Mouse (Mus musculus) forebrain, embryonic 16.5 days (tissue): ENCODE data around the gene Nup62. TPM values are rescaled to one million over a fixed set of nuclear protein-coding genes. Genes with fewer than 3 reads are reported as not detected.

Source experiments
- ATAC-seq: fragments of 200-750 bp; cut with Nextera tagmentation; 2 replicates; pipeline ENCODE4 v1.8.0; 2017; ENCODE audit warnings: mild to moderate bottlenecking, moderate library complexity
- H3K27ac ChIP-seq: fragments of 300-500 bp; sonication (generic); 2 replicates; pipeline ENCODE4 v1.5.1; 2014; ENCODE audit warnings: low read length, control low read depth
- H3K27me3 ChIP-seq: fragments of 300-500 bp; sonication (generic); replicated peaks from 2 replicates; pipeline ENCODE4 v1.6.1; 2014; ENCODE audit warnings: low read length; ENCODE audit not compliant: control insufficient read depth, insufficient read depth
- H3K36me3 ChIP-seq: fragments of 300-500 bp; sonication (generic); 2 replicates; pipeline ENCODE4 v1.6.1; 2014; ENCODE audit not compliant: control insufficient read depth, insufficient read depth
- H3K4me1 ChIP-seq: fragments of 300-500 bp; sonication (generic); replicated peaks from 2 replicates; pipeline ENCODE4 v1.6.1; 2014; ENCODE audit warnings: low read length; ENCODE audit not compliant: control insufficient read depth, insufficient read depth
- H3K4me2 ChIP-seq: fragments of 300-500 bp; sonication (generic); 2 replicates; pipeline ENCODE4 v1.6.1; 2014; ENCODE audit warnings: mild to moderate bottlenecking, low read length, control low read depth
- H3K4me3 ChIP-seq: fragments of 300-500 bp; sonication (generic); replicated peaks from 2 replicates; pipeline ENCODE4 v1.5.1; 2014; ENCODE audit warnings: mild to moderate bottlenecking, low read length, control low read depth
- H3K9ac ChIP-seq: fragments of 300-500 bp; sonication (generic); replicated peaks from 2 replicates; pipeline ENCODE4 v1.6.1; 2014; ENCODE audit warnings: low read depth, low read length, control low read depth
- H3K9me3 ChIP-seq: fragments of 300-500 bp; sonication (generic); 2 replicates; pipeline ENCODE4 v1.6.1; 2016; ENCODE audit warnings: low read length; ENCODE audit not compliant: control insufficient read depth
- WGBS: fragments of 180-500 bp; shearing (Covaris S2); extraction: QIAGEN DNeasy Blood & Tissue Kit; methylation state at CpG from one replicate; pipeline ENCODE4 v1.1.7; 2014; 5-methylcytosine and 5-hydroxymethylcytosine counted together
- polyA plus RNA-seq: library from polyadenylated mRNA; unstranded; fragments of >200 nt; fragmentation: Nextera tagmentation; extraction: Ambion mirVana; gene quantifications from 2 replicates; pipeline ENCODE4 v1.2.1, GENCODE M21; 2015

The Nup62 gene
- polyA plus RNA-seq, 1 experiment from 2014 or later: 56.1 TPM

DNA sequence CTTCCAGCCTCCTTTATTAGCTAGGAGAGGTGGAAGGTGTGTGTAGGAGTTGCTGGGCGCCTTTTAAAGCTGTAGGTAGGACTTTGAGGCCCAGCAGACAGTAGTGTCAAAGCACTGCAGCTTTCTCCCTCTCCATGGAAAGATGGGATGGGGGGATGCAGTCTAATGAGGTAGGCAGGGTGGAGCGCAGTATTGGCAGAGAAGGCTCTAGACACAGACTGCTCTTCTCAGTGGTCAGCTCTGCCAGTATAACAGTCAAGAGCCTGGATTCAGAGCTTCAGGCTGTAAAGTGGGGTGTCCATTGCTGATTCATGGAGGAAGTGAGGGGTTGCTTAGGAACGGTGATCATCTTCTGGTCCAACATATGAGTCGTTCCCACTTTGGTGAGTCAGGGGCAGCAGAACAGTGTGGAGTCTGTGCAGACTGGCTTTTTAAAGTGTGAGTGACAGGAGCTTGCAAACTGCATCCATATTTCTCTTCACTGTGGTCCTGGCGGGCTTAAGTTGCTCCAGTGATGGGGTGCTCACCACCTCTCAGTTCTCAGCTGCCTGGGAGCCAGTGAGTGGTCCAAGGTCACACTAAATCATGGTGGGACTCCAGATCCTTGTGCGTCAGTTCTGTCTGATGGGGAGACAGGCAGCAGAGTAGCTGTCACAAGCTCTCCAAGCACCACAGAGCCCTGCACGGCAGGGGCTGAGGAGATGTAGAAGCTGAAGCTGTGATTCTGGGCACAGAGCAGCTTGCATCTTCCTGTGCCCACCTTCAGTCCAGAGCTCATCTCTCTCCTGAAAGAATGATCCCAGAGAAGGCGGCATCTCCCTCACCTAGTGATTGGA is 35.1 kb downstream of the Nup62 start:
- no peak for ATAC-seq
- H3K9me3 ChIP-seq: no peaks in the 10 kb centered on the region
- peak overlapping the region; percentile 73 for H3K4me2 ChIP-seq
- peaks cover 5% of the 10 kb centered on the region for H3K36me3 ChIP-seq
- H3K27ac ChIP-seq: no peak overlapping the region
- peak overlapping the region; percentile 71 for H3K4me3 ChIP-seq
- 79% methylated on average over 8 of the region's 8 CpGs for WGBS
- H3K9ac ChIP-seq: peak overlapping the region; percentile 80
- no peaks in the 10 kb centered on the region for H3K27me3 ChIP-seq
- H3K4me1 ChIP-seq: peaks cover 40% of the 10 kb centered on the region

DNA sequence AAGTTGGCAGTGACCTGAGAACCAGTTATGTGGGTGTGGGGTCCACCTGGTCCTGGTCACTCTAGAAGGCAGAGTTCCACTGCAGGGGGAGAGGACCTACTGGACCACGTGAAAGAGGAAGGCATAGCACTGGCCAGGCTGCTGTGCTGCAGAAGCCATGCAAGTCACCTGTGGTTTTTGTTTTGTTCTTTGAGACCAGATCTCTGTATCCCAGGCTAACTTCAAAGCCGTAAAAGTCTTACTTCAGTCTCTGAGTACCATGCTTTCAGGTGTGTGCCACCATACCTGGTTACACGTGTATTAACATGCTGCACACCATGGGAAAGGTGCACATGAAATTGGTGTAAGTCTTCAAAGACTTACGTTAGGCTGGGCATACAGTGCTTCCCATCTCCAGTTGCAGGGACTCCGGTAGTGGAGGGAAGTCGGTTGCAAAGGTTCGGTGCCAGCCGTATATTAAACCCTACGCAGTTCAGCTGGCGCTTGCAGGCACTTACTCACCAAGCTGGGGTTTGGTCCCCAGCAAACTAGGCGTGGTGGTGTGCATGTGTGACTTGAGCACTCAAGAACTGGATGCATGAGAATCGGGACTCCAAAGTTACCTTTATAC is 35.8 kb downstream of the Nup62 start:
- Histone ChIP-seq H3K9ac (no peak overlapping the region), H3K27ac (no peak overlapping the region), H3K4me2 (no peak overlapping the region), H3K36me3 (peaks cover 4% of the 10 kb centered on the region; the same call in 1 of the 2 replicates), H3K4me3 (no peak overlapping the region), H3K4me1 (peaks cover 43% of the 10 kb centered on the region), H3K9me3 (no peaks in the 10 kb centered on the region), H3K27me3 (no peaks in the 10 kb centered on the region)
- no peak for ATAC-seq
- 92% methylated on average over 12 of the region's 12 CpGs for whole genome bisulfite sequencing

DNA sequence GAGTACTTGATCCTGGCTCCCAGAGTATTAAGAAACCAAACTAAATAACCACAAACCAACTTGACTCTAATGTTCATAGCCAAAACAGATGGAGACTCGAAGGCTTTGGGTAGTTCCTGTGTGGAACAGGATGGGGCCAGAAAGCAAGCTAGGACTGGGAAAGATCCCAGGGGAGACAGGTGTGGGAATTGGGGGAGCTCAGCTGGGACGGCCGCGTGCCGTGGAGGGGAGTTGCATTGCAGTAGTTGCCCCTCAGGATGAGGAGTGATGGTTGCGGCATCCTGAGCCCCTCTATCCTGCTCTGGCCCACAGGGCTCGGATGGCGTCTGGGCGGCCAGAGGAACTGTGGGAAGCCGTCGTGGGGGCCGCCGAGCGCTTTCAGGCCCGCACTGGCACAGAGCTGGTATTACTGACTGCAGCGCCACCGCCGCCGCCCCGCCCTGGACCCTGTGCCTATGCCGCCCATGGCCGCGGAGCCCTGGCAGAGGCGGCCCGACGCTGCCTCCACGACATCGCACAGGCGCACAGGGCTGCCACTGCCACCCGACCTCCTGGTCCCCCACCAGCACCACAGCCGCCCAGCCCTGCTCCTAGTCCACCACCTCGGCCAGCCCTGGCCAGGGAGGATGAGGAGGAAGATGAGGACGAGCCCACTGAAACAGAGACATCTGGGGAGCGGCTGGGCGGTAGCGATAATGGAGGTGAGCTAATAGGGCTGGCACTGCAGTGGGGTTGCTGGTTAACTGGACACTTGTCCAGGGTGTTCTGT is 36.6 kb downstream of the Nup62 start:
- no peak overlapping the region for H3K27ac ChIP-seq
- H3K9ac ChIP-seq: no peak overlapping the region
- no peak overlapping the region for H3K4me3 ChIP-seq
- no peak overlapping the region for H3K4me2 ChIP-seq
- peaks cover 42% of the 10 kb centered on the region for H3K4me1 ChIP-seq
- H3K9me3 ChIP-seq: no peaks in the 10 kb centered on the region
- no peaks in the 10 kb centered on the region for H3K27me3 ChIP-seq
- peaks cover 4% of the 10 kb centered on the region; the same call in 1 of the 2 replicates for H3K36me3 ChIP-seq
- 91% methylated on average over 36 of the region's 36 CpGs for WGBS
- no peak for ATAC-seq

DNA sequence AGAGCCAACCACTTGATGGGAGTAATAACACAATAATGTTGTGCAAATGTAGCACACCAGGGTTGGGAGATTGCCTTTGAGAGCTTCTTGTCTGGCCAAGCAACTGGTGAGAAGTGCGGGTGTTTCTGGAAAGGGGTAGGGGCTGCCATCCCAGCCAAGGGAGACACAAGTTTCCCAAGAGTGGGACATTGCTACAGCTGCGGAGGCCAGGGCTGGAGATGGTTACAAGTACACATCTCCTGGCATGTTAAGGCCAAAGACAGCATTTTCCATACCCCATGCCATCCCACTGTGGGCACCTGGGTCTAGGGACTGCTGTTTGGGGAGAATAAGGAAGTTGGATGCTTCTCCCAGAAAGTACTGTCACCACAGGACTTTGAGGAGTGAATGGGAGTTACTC is 37.2 kb downstream of the Nup62 start:
- H3K9ac ChIP-seq: no peak overlapping the region
- H3K4me1 ChIP-seq: peaks cover 42% of the 10 kb centered on the region
- H3K4me2 ChIP-seq: no peak overlapping the region
- H3K36me3 ChIP-seq: peaks cover 4% of the 10 kb centered on the region; the same call in 1 of the 2 replicates
- H3K27ac ChIP-seq: no peak overlapping the region
- 90% methylated on average over 2 of the region's 2 CpGs for WGBS
- no peaks in the 10 kb centered on the region for H3K27me3 ChIP-seq
- no peak for ATAC-seq
- no peaks in the 10 kb centered on the region for H3K9me3 ChIP-seq
- H3K4me3 ChIP-seq: no peak overlapping the region

DNA sequence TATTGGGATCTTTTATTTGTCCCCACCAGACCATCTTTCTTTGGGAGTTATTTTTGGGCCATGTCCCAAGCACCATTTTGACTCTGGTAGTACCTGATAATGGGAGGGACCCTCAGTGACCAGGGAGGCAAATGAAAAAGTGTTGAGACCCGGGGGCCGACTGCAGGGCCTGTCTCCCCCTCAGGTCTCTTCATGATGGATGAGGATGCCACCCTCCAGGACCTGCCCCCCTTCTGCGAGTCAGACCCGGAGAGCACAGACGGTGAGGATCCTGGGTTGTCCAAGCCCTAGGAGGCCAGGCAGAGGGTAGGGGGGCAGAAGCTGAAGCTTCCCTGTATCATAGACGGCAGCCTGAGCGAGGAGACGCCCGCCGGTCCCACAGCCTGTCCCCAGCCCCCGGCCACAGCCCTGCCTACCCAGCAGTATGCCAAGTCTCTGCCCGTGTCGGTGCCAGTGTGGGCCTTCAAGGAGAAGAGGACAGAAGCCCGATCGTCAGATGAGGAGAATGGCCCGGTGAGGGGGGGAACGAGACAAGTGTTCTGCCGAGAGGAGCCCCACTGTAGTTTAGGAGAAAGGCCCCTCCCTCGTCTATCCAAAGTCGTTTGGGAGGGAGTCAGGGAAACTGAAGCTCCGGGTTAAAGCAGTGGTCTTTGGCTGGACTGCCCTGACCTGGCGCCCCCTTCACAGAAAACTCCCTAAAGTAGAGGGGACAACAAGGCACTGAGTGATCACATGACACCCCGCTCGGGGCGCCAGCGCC is 37.9 kb downstream of the Nup62 start:
- no peak for ATAC-seq

DNA sequence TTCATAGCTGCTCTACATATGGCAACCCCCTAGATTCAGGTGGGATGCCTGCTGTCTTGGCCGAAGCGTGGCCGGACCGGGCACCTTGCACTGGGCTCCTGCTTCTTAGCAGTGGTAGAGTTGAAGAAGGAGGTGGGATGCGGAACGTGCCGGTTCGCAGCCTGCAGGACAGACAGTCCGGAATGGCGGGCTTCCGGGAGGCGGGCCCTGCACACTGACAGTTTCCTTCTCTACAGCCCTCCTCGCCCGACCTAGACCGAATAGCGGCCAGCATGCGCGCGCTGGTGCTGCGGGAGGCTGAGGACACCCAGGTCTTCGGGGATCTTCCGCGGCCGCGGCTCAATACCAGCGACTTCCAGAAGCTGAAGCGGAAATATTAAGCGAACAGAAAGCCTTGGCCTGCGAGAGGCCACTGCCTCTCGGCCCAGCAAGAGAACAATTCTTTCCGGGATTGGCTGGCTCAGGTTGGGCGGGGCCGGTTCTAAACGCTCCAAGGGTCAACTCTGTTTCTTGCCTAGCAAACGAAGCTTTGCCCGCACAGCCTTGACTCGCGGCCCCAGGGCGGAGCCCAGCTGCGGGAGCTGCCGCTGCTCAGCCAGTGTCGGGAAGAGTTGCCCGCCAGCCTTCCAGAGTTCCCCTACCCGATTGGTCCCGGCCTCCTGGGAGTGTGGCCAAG is 38.6 kb downstream of the Nup62 start:
- Histone ChIP-seq H3K36me3 (peaks cover 4% of the 10 kb centered on the region; the same call in 1 of the 2 replicates), H3K27me3 (no peaks in the 10 kb centered on the region), H3K27ac (peak overlapping the region; percentile 89), H3K9me3 (no peaks in the 10 kb centered on the region), H3K4me1 (peaks cover 47% of the 10 kb centered on the region), H3K4me2 (peak overlapping the region; percentile 78), H3K4me3 (peak overlapping the region; percentile 50), H3K9ac (peak overlapping the region; percentile 69)
- 4% methylated on average over 45 of the region's 45 CpGs for WGBS
- ATAC-seq: peak; percentile 10; the same call in 1 of the 2 replicates

More for the DNA sequence above, 37.9 kb downstream of the Nup62 start:
- H3K9ac ChIP-seq: peak overlapping the region; percentile 69
- H3K4me3 ChIP-seq: peak overlapping the region; percentile 50
- H3K27me3 ChIP-seq: no peaks in the 10 kb centered on the region
- H3K27ac ChIP-seq: peak overlapping the region; percentile 89
- H3K4me2 ChIP-seq: peak overlapping the region; percentile 78
- H3K4me1 ChIP-seq: peaks cover 47% of the 10 kb centered on the region
- H3K36me3 ChIP-seq: peaks cover 4% of the 10 kb centered on the region; the same call in 1 of the 2 replicates
- no peaks in the 10 kb centered on the region for H3K9me3 ChIP-seq
- WGBS: 28% methylated on average over 26 of the region's 26 CpGs

DNA sequence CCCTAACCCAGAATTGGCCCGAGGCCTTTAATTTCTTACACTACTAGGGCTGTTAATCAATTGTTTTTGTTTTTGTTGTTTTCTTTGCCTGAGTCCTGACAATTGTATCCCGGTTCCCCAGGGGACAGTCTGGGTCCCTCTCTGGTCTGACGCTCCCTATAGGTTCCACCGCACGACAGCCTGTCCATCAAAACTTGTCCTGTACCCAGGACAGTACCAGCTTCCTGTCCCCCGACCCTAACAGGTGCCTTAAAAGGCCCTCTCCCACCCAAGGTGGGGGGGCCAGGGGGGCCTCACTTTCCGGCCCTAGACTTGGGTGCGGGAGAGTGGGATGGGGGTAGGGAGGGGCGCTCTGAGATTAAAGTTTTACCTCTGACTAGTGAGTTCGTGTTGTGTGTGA is 39.1 kb downstream of the Nup62 start:
- Histone ChIP-seq H3K27ac (peak overlapping the region; percentile 89), H3K4me1 (peaks cover 47% of the 10 kb centered on the region), H3K4me3 (peak overlapping the region; percentile 50), H3K4me2 (peak overlapping the region; percentile 78), H3K27me3 (no peaks in the 10 kb centered on the region), H3K36me3 (peaks cover 4% of the 10 kb centered on the region; the same call in 1 of the 2 replicates), H3K9me3 (no peaks in the 10 kb centered on the region), H3K9ac (peak overlapping the region; percentile 69)
- ATAC-seq: no peak
- WGBS: 31% methylated on average over 10 of the region's 10 CpGs

DNA sequence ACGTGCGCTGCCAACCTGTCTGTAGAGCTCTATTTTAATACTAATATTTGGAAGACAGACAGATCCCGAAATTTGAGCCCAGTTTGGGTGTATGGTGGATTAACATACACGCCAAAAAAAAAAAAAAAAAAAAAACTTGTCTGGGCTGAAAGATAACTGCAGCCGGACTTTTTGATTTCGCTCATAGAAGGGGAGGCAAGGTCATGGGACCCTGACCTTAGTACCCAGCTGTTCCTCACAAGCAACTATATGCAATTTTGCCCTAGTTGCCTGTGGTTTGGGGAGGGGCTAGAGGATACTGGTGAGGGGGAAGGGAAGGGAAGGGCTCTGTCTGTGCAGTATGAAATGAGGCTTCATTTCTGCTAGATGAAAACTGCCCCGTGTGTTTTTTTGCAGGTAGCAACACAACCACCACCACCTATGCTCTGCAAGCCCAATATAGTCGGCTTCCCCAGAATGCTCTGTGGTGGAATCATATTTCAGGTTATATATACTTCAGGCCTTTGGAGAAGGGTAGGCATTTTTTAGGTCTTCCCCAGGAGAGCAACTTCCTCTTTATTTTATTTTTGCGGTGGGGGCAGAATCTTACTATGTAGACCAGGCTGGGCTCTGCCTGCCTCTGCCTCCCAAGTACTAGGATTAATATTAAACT is 40.5 kb downstream of the Nup62 start:
- Histone ChIP-seq H3K4me3 (peak overlapping the region; percentile 67), H3K9me3 (no peaks in the 10 kb centered on the region), H3K4me2 (peak overlapping the region; percentile 61), H3K9ac (no peak overlapping the region), H3K27me3 (no peaks in the 10 kb centered on the region), H3K36me3 (peaks cover 4% of the 10 kb centered on the region; the same call in 1 of the 2 replicates), H3K27ac (peak overlapping the region; percentile 87; the same call in 1 of the 2 replicates), H3K4me1 (peaks cover 44% of the 10 kb centered on the region)
- 69% methylated on average over 9 of the region's 9 CpGs for WGBS
- 0 out of 2 replicates have a peak, but pooled peaks have one; percentile 3 for ATAC-seq
